Mouse (Mus musculus) midbrain, embryonic 15.5 days (tissue): Measurements from ENCODE around the gene Rgs7bp. TPM values are rescaled to one million over a fixed set of nuclear protein-coding genes. Genes with fewer than 3 reads are reported as not detected.

Experiments
- ATAC-seq: fragments of 200-750 bp; cut with Nextera tagmentation; replicated peaks from 2 replicates; pipeline ENCODE4 v1.8.0; 2017; ENCODE audit warnings: moderate TSS enrichment
- H3K27ac ChIP-seq: fragments of 300-500 bp; sonication (generic); 2 replicates; pipeline ENCODE4 v1.5.1; 2015; ENCODE audit warnings: mild to moderate bottlenecking, inconsistent platforms
- H3K27me3 ChIP-seq: fragments of 300-500 bp; sonication (generic); replicated peaks from 2 replicates; pipeline ENCODE4 v1.6.1; 2015; ENCODE audit warnings: inconsistent platforms
- H3K36me3 ChIP-seq: fragments of 300-500 bp; sonication (generic); replicated peaks from 2 replicates; pipeline ENCODE4 v1.6.1; 2015; ENCODE audit warnings: inconsistent platforms
- H3K4me1 ChIP-seq: fragments of 300-500 bp; sonication (generic); 2 replicates; pipeline ENCODE4 v1.6.1; 2015; ENCODE audit warnings: inconsistent platforms
- H3K4me2 ChIP-seq: fragments of 300-500 bp; sonication (generic); 2 replicates; pipeline ENCODE4 v1.6.1; 2015; ENCODE audit warnings: inconsistent platforms, mild to moderate bottlenecking, moderate library complexity
- H3K4me3 ChIP-seq: fragments of 300-500 bp; sonication (generic); 2 replicates; pipeline ENCODE4 v1.5.1; 2015; ENCODE audit warnings: mild to moderate bottlenecking, inconsistent platforms
- H3K9ac ChIP-seq: fragments of 300-500 bp; sonication (generic); 2 replicates; pipeline ENCODE4 v1.6.1; 2015; ENCODE audit warnings: mild to moderate bottlenecking, inconsistent platforms
- H3K9me3 ChIP-seq: fragments of 300-500 bp; sonication (generic); 2 replicates; pipeline ENCODE4 v1.6.1; 2016; ENCODE audit warnings: inconsistent platforms
- WGBS: fragments of 180-500 bp; shearing (Covaris S2); methylation state at CpG from one replicate; pipeline ENCODE4 v1.1.7; 2015; ENCODE audit warnings: mixed read lengths; 5-methylcytosine and 5-hydroxymethylcytosine counted together
- polyA plus RNA-seq: library from polyadenylated mRNA; unstranded; fragments of >200 nt; fragmentation: Nextera tagmentation; extraction: Ambion mirVana; gene quantifications from 2 replicates; pipeline ENCODE4 v1.2.1, GENCODE M21; 2015

The Rgs7bp gene
- polyA plus RNA-seq, 1 experiment from 2014 or later, result 4.5 TPM

GRCm38 (mm10) chr13:105048662-105049061 lies 6.1 kb downstream of the Rgs7bp start:
- Histone ChIP-seq H3K27ac (no peak overlapping the region), H3K36me3 (no peaks in the 10 kb centered on the region), H3K4me2 (no peak overlapping the region), H3K4me1 (peaks cover 16% of the 10 kb centered on the region), H3K9me3 (no peaks in the 10 kb centered on the region), H3K27me3 (no peaks in the 10 kb centered on the region), H3K4me3 (no peak overlapping the region), H3K9ac (no peak overlapping the region)
- ATAC-seq, result no peak
- 76% methylated on average over 8 of the region's 8 CpGs for WGBS

DNA sequence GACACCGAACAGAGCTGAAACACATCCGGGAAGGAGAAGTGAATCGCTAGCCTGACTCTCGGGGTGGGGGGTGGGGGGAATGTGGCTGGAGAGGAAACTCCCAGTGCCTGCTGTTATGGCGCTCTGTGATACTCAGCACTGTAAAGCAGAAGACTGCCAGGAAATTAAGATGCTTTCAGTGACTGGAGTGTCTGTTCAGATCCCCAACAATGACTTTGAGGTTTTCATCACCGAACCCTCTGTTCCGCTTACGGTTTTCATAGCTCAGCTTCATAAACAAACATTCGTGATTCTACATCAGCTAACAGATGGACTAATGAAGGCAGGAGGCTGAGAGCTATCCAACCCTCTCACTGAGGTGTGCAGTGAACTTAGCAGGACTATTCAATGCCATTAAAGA lies 7.4 kb downstream of the Rgs7bp start:
- 71% methylated on average over 9 of the region's 9 CpGs for WGBS
- Histone ChIP-seq H3K4me1 (peaks cover 3% of the 10 kb centered on the region), H3K9ac (no peak overlapping the region), H3K4me2 (no peak overlapping the region), H3K9me3 (no peaks in the 10 kb centered on the region), H3K4me3 (no peak overlapping the region), H3K27ac (no peak overlapping the region), H3K27me3 (no peaks in the 10 kb centered on the region), H3K36me3 (no peaks in the 10 kb centered on the region)
- no peak; the same call in 1 of the 2 replicates for ATAC-seq

GRCm38 (mm10) chr13:105043882-105044281 lies 10.8 kb downstream of the Rgs7bp start:
- H3K9ac ChIP-seq, result no peak overlapping the region
- H3K4me2 ChIP-seq, result no peak overlapping the region
- H3K9me3 ChIP-seq, result no peaks in the 10 kb centered on the region
- WGBS, result 42% methylated on average over 3 of the region's 3 CpGs
- no peaks in the 10 kb centered on the region for H3K36me3 ChIP-seq
- no peak for ATAC-seq
- H3K27ac ChIP-seq, result no peak overlapping the region
- H3K4me1 ChIP-seq, result no peaks in the 10 kb centered on the region
- H3K4me3 ChIP-seq, result no peak overlapping the region
- H3K27me3 ChIP-seq, result no peaks in the 10 kb centered on the region

DNA sequence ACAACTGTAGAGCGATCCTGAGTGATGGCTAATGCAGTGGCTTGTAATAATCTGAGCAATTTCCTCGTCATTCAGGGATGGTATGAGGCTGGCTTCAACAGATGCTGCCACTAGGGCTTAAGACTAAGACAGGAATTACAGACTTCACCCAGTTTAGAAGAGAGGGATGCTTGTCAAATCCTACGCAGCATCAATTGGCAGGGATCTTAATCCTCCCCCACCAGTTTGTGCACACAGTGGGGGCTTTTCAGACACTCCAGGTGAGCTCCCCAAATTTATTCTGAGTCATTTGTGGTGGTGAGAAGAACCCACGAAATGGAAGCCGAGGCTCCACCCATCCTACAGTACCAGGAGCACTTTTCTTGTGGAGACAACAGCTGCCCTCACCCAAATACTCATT lies 16.4 kb downstream of the Rgs7bp start:
- Histone ChIP-seq H3K9me3 (no peaks in the 10 kb centered on the region), H3K9ac (no peak overlapping the region), H3K27ac (no peak overlapping the region), H3K36me3 (no peaks in the 10 kb centered on the region), H3K27me3 (no peaks in the 10 kb centered on the region), H3K4me2 (no peak overlapping the region), H3K4me3 (no peak overlapping the region), H3K4me1 (no peaks in the 10 kb centered on the region)
- no peak for ATAC-seq
- WGBS, result 78% methylated on average over 5 of the region's 5 CpGs

DNA sequence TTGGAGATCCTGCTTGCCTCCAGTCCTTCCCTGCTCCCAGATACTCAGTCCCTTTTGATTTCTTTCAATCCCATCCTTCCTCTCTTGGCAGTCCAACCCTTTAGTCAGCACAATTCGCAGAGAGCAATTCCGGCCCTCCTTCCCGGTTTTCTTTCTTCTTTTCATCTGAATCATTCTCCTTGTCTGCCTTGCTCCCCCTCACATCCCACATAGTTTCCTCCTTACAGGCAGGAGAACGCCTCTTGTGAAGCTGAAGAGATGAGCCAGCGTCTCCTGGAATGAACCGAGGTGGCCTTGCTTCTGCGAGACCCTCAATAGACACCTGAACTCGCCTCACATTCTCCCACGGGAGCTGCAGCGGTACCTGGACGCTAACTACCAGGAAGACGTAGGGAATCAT lies 16.9 kb downstream of the Rgs7bp start:
- Histone ChIP-seq H3K27ac (no peak overlapping the region), H3K9ac (no peak overlapping the region), H3K36me3 (no peaks in the 10 kb centered on the region), H3K4me3 (no peak overlapping the region), H3K4me1 (no peaks in the 10 kb centered on the region), H3K4me2 (no peak overlapping the region), H3K27me3 (no peaks in the 10 kb centered on the region), H3K9me3 (no peaks in the 10 kb centered on the region)
- WGBS, result 85% methylated on average over 12 of the region's 12 CpGs
- ATAC-seq, result no peak

DNA sequence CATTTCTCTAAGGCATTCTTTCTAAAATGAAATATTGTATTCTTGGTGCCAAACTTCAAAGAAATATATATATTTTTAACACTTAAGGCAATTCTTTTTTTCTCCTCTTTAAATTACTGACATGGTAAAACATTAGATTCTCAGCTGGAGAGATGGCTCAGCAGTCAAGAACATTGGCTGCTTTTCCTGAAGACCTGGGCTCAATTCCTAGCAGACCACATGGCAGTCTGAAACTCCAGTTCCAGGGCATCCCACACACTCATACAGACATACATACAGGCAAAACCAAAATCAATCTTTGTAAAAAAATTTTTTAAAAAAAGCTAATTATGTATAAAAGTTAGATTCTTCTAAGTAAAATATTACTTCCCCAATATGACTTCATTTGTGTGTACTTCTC lies 22.8 kb downstream of the Rgs7bp start:
- no peak overlapping the region for H3K9ac ChIP-seq
- no peaks in the 10 kb centered on the region for H3K9me3 ChIP-seq
- H3K4me3 ChIP-seq, result no peak overlapping the region
- H3K36me3 ChIP-seq, result no peaks in the 10 kb centered on the region
- no peaks in the 10 kb centered on the region for H3K27me3 ChIP-seq
- no peak for ATAC-seq
- no peaks in the 10 kb centered on the region for H3K4me1 ChIP-seq
- H3K27ac ChIP-seq, result no peak overlapping the region
- no peak overlapping the region for H3K4me2 ChIP-seq

- no peak overlapping the region for H3K27ac ChIP-seq
- ATAC-seq, result no peak
- no peaks in the 10 kb centered on the region for H3K27me3 ChIP-seq
- WGBS, result 72% methylated on average over 3 of the region's 3 CpGs
- no peak overlapping the region for H3K4me2 ChIP-seq
- H3K36me3 ChIP-seq, result no peaks in the 10 kb centered on the region
- no peaks in the 10 kb centered on the region for H3K4me1 ChIP-seq
- H3K9ac ChIP-seq, result no peak overlapping the region
- no peaks in the 10 kb centered on the region for H3K9me3 ChIP-seq
- H3K4me3 ChIP-seq, result no peak overlapping the region
Observed at GRCm38 (mm10) chr13:105028276-105028675, 26.5 kb downstream of the Rgs7bp start.

GRCm38 (mm10) chr13:105016577-105016976 lies 38.2 kb downstream of the Rgs7bp start:
- Histone ChIP-seq H3K36me3 (no peaks in the 10 kb centered on the region), H3K4me2 (no peak overlapping the region), H3K9ac (no peak overlapping the region), H3K4me1 (0 out of 2 replicates have a peak, but pooled peaks cover 4% of the 10 kb centered on the region), H3K27ac (no peak overlapping the region), H3K27me3 (no peaks in the 10 kb centered on the region), H3K4me3 (no peak overlapping the region), H3K9me3 (no peaks in the 10 kb centered on the region)
- 81% methylated on average over 9 of the region's 9 CpGs for WGBS
- ATAC-seq, result no peak

DNA sequence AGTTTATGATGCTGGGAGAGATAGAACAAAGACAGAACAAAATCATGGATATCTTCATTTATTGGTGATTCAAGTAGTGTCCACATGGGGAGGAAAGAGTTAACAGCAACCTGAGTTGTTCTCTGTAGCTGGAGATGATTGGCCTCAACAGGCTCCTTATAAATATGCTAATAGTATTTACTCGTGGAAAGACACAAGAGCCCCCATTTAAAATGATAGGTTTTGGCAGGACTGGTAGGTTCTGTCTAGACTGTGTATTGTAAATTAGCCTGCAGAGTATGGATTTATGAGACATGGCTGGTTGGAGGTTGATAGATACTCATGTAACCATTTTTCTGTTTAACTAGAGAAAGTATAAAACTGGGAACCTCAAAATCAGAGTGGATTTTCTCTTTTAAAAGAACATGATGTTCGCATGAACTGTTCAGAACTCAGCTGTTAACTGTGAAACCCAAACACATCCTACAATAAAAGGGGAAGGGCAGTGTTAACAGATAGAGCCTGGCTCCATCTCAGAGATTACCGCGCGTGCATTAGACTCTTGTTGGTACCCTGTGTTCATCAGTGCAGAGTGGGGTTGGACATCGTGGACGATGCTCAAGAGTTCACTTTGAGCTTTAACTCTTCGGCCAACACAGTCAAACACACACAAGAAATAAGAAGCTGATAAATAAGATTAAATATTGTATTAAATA lies 38.9 kb downstream of the Rgs7bp start:
- H3K9me3 ChIP-seq, result no peaks in the 10 kb centered on the region
- 0 out of 2 replicates have a peak, but pooled peaks cover 4% of the 10 kb centered on the region for H3K4me1 ChIP-seq
- no peak overlapping the region for H3K4me3 ChIP-seq
- no peaks in the 10 kb centered on the region for H3K27me3 ChIP-seq
- H3K9ac ChIP-seq, result no peak overlapping the region
- 67% methylated on average over 8 of the region's 8 CpGs for WGBS
- ATAC-seq, result no peak; the same call in 1 of the 2 replicates
- no peak overlapping the region for H3K4me2 ChIP-seq
- H3K27ac ChIP-seq, result no peak overlapping the region
- H3K36me3 ChIP-seq, result no peaks in the 10 kb centered on the region

- Histone ChIP-seq H3K9me3 (no peaks in the 10 kb centered on the region), H3K27me3 (no peaks in the 10 kb centered on the region), H3K9ac (no peak overlapping the region), H3K27ac (no peak overlapping the region), H3K4me2 (no peak overlapping the region), H3K4me1 (0 out of 2 replicates have a peak, but pooled peaks cover 4% of the 10 kb centered on the region), H3K4me3 (no peak overlapping the region), H3K36me3 (no peaks in the 10 kb centered on the region)
- no peak for ATAC-seq
- 94% methylated on average over 5 of the region's 5 CpGs for WGBS
Observed at GRCm38 (mm10) chr13:105011300-105011699, 43.4 kb downstream of the Rgs7bp start.

DNA sequence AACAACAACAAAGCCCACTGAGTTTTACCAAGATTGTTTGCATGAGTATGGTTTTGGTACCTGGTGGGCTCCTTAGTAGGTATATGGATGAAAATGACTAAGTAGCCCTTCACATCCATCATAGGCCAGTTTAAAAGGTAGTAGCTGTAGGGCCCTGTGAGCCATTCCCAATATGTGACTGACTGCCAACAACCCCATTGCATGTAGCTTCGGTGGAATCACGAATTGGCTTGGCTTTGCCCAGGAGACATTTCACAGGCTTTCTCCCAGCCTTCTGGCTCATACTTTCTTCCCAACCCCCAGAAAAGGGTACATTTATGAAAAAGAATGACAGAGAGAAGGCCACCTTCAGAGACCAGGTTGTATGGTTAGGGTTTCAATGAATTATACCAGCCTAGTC lies 45.8 kb downstream of the Rgs7bp start:
- Histone ChIP-seq H3K9me3 (no peaks in the 10 kb centered on the region), H3K9ac (no peak overlapping the region), H3K36me3 (no peaks in the 10 kb centered on the region), H3K4me2 (no peak overlapping the region), H3K4me1 (no peaks in the 10 kb centered on the region), H3K27me3 (no peaks in the 10 kb centered on the region), H3K4me3 (no peak overlapping the region), H3K27ac (no peak overlapping the region)
- no peak for ATAC-seq
- WGBS, result 93% methylated on average over 2 of the region's 2 CpGs

GRCm38 (mm10) chr13:105002831-105003157 lies 51.9 kb downstream of the Rgs7bp start:
- Histone ChIP-seq H3K4me1 (peaks cover 9% of the 10 kb centered on the region), H3K36me3 (no peaks in the 10 kb centered on the region), H3K9me3 (no peaks in the 10 kb centered on the region), H3K4me2 (no peak overlapping the region), H3K9ac (no peak overlapping the region), H3K27ac (no peak overlapping the region), H3K4me3 (no peak overlapping the region), H3K27me3 (no peaks in the 10 kb centered on the region)
- ATAC-seq, result peak; percentile 52
- 47% methylated on average over 2 of the region's 2 CpGs for WGBS

GRCm38 (mm10) chr13:105002132-105002830 lies 52.4 kb downstream of the Rgs7bp start:
- Histone ChIP-seq H3K27me3 (no peaks in the 10 kb centered on the region), H3K4me1 (peaks cover 9% of the 10 kb centered on the region), H3K9me3 (no peaks in the 10 kb centered on the region), H3K4me3 (no peak overlapping the region), H3K27ac (peak overlapping the region; percentile 43; the same call in 1 of the 2 replicates), H3K9ac (no peak overlapping the region), H3K4me2 (no peak overlapping the region), H3K36me3 (no peaks in the 10 kb centered on the region)
- WGBS, result 48% methylated on average over 5 of the region's 5 CpGs
- ATAC-seq, result peak; percentile 45
